Mouse (Mus musculus) left cerebral cortex, adult 18-20 months (tissue): ENCODE measurements around the gene Olfr113. TPM values are rescaled to one million over a fixed set of nuclear protein-coding genes. Genes with fewer than 3 reads are reported as not detected.
"Not testable (repeated sequence)": the region's sequence is repeated elsewhere in the genome, so short reads cannot be mapped to it uniquely, and the experiment has no call there.

Experiments used
- DNase-seq, 2 experiments: peaks; one replicate each; pipeline ENCODE4 v3.0.0; 2021 to 2022; ENCODE audit warnings: low spot score in 2 of 2, mixed read lengths in 1 of 2
- long read RNA-seq, 2 experiments: library from polyadenylated mRNA; stranded (forward); transcript quantifications; one replicate each; pipeline ENCODE4 v2.0.0; 2021
- total RNA-seq, 2 experiments: library from RNA; stranded (reverse); gene quantifications; 2 replicates each; pipeline ENCODE4 v1.2.3; 2021

The Olfr113 gene
- total RNA-seq: not detected
- long read RNA-seq, experiment 1: 0 reads
- long read RNA-seq, experiment 2: 0 reads

- no peak for DNase-seq
These were observed at the start of gene Olfr113 for GRCm38 (mm10) chr17:37577563-37577962. Olfr113 (minus strand) TSS chr17:37577663.

- no peak for DNase-seq
These were observed 49.5 kb upstream of the Olfr113 start, which contains the start of the genes Olfr115 and Olfr116 for GRCm38 (mm10) chr17:37627009-37627408. Olfr115 (minus strand) TSS chr17:37627109. Olfr116 (minus strand) TSS chr17:37627199.

GRCm38 (mm10) chr17:37592643-37593042 lies 15.2 kb upstream of the Olfr113 start, which contains the start of gene Olfr114:
Olfr114 (minus strand) TSS chr17:37592743.
- no peak for DNase-seq

GRCm38 (mm10) chr17:37569351-37569750 lies 8.1 kb downstream of the Olfr113 start, which contains the start of gene Olfr112:
Olfr112 (minus strand) TSS chr17:37569451.
- no peak for DNase-seq

- DNase-seq: no peak
These were observed 18.4 kb downstream of the Olfr113 start for GRCm38 (mm10) chr17:37558913-37559615.

GRCm38 (mm10) chr17:37543800-37544435 lies 33.5 kb downstream of the Olfr113 start:
- DNase-seq: no peak

GRCm38 (mm10) chr17:37541454-37542119 lies 35.9 kb downstream of the Olfr113 start:
- DNase-seq: no peak

- not testable (repeated sequence) for DNase-seq
These were observed 39.0 kb downstream of the Olfr113 start for GRCm38 (mm10) chr17:37538416-37538815.

- DNase-seq: no peak
These were observed 42.3 kb downstream of the Olfr113 start for GRCm38 (mm10) chr17:37535173-37535572.

GRCm38 (mm10) chr17:37525427-37525826 lies 52.0 kb downstream of the Olfr113 start:
- DNase-seq: not testable (repeated sequence)

GRCm38 (mm10) chr17:37524612-37525011 lies 52.9 kb downstream of the Olfr113 start:
- not testable (repeated sequence) for DNase-seq

Other genes with a start within 250 kb of the Olfr113 start
- not detected for gene Olfr103, start 238.0 kb downstream of the Olfr113 start, total RNA-seq
- not detected for gene Olfr104-ps, start 218.1 kb downstream of the Olfr113 start, total RNA-seq
- gene Olfr105-ps, start 198.6 kb downstream of the Olfr113 start, total RNA-seq: not detected
- not detected for gene Olfr106-ps, start 187.3 kb downstream of the Olfr113 start, total RNA-seq
- not detected for gene Olfr107, start 178.4 kb downstream of the Olfr113 start, total RNA-seq
- gene Olfr108, start 132.2 kb downstream of the Olfr113 start, total RNA-seq: not detected
- not detected for gene Olfr109, start 118.7 kb downstream of the Olfr113 start, total RNA-seq
- not detected for gene H2-M2, start 94.1 kb downstream of the Olfr113 start, total RNA-seq
- not detected for gene Olfr110, start 85.2 kb downstream of the Olfr113 start, total RNA-seq
- under 1 TPM in 1 of 2 experiments, not detected in 1; 0.19 TPM for gene Olfr111, start 69.6 kb downstream of the Olfr113 start, total RNA-seq
- gene Olfr112, start 8.2 kb downstream of the Olfr113 start, total RNA-seq: not detected
- gene Olfr114, start 15.1 kb upstream of the Olfr113 start, total RNA-seq: not detected
- not detected for gene Olfr115, start 49.4 kb upstream of the Olfr113 start, total RNA-seq
- gene Olfr116, start 49.5 kb upstream of the Olfr113 start, total RNA-seq: not detected
- not detected for gene Olfr117, start 86.1 kb upstream of the Olfr113 start, total RNA-seq
- gene Olfr118, start 89.3 kb upstream of the Olfr113 start, total RNA-seq: not detected
- gene Olfr119, start 118.9 kb upstream of the Olfr113 start, total RNA-seq: not detected
- gene Olfr120, start 144.1 kb upstream of the Olfr113 start, total RNA-seq: not detected
- gene Olfr121, start 171.2 kb upstream of the Olfr113 start, total RNA-seq: not detected
- gene Olfr122, start 190.9 kb upstream of the Olfr113 start, total RNA-seq: not detected
- not detected for gene Olfr123, start 215.9 kb upstream of the Olfr113 start, total RNA-seq
- gene Olfr124, start 222.2 kb upstream of the Olfr113 start, total RNA-seq: not detected